Mouse (Mus musculus) neutrophil, adult 59 days (primary cell): ENCODE data around the gene Olfr963. TPM values are rescaled to one million over a fixed set of nuclear protein-coding genes. Genes with fewer than 3 reads are reported as not detected.

Experiments
- total RNA-seq, 2 experiments: library from RNA; stranded (reverse); gene quantifications; 1 replicate in 1 of 2; 2 replicates in 1 of 2; pipeline ENCODE4 v1.2.4; 2023

The Olfr963 gene
- total RNA-seq: not detected

GRCm38 (mm10) chr9:39666905-39667304 is at the start of gene Olfr963:
Gene Olfr963 (plus strand): TSS chr9:39667205.

DNA sequence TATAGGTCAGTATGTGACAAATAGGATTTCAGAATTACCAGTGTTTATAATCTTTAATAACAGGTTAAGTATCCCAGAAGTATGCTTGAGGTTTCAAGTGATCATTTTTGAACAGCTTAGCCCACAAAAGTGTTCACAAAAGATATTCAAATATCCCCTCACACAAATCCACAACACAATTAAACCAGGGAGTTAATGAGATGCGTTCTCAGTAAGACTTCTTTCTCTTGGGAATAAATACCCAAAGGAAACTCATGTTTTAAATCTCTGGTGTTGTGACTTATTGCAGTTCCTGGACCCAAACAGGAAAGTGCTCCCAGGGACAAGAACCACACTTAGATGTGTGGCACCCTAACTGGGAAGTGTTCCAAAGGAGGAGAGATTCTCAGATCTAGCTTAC is 45.9 kb upstream of the Olfr963 start, which contains the start of gene Olfr960:
TSS of gene Olfr960 (plus strand) at position 301 of the 400 bp plus-strand sequence.

DNA sequence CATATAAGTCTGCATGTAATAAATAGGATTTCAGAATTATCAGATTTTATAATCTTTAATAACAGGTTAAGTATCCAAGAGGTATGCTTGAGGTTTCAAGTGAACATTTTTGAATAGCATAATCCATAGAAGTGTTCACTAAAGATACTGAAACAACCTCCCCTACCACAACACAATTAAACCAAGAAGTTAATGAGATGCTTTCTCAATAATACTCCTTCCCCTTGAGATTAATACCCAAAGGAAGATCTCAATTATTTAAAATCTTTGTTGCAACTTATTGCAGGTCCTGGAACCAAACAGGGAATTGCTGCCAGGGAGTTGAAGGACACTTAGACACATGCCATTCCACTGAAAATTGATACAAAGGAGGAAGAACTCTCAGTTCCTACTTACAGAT is 22.2 kb upstream of the Olfr963 start, which contains the start of gene Olfr961:
TSS of gene Olfr961 (plus strand) at position 301 of the 400 bp plus-strand sequence.

GRCm38 (mm10) chr9:39707017-39707416 is 40.0 kb downstream of the Olfr963 start, which contains the start of gene Olfr149:
Gene Olfr149 (minus strand): TSS chr9:39707117.

GRCm38 (mm10) chr9:39711053-39711452 is 44.0 kb downstream of the Olfr963 start, which contains the start of gene Olfr965:
Gene Olfr965 (plus strand): TSS chr9:39711353.

Other genes starting within 250 kb of the Olfr963 start
- not detected for gene Olfr952, start 240.1 kb upstream of the Olfr963 start, total RNA-seq
- not detected for gene Olfr954, start 210.5 kb upstream of the Olfr963 start, total RNA-seq
- gene Olfr955, start 195.3 kb upstream of the Olfr963 start, total RNA-seq: not detected
- gene Olfr44, start 173.2 kb upstream of the Olfr963 start, total RNA-seq: not detected
- not detected for gene Olfr957, start 151.4 kb upstream of the Olfr963 start, total RNA-seq
- not detected for gene Olfr958, start 113.2 kb upstream of the Olfr963 start, total RNA-seq
- not detected for gene Olfr959, start 91.6 kb upstream of the Olfr963 start, total RNA-seq
- gene AW551984, start 62.8 kb upstream of the Olfr963 start, total RNA-seq: not detected
- not detected for gene Olfr148, start 56.5 kb upstream of the Olfr963 start, total RNA-seq
- not detected for gene Olfr960, start 45.8 kb upstream of the Olfr963 start, total RNA-seq
- gene Olfr961, start 22.1 kb upstream of the Olfr963 start, total RNA-seq: not detected
- gene Olfr149, start 39.9 kb downstream of the Olfr963 start, total RNA-seq: not detected
- not detected for gene Olfr965, start 44.1 kb downstream of the Olfr963 start, total RNA-seq
- gene Olfr150, start 63.8 kb downstream of the Olfr963 start, total RNA-seq: not detected
- gene Olfr967, start 79.0 kb downstream of the Olfr963 start, total RNA-seq: not detected
- gene Olfr968, start 116.0 kb downstream of the Olfr963 start, total RNA-seq: not detected
- not detected for gene Olfr969, start 123.7 kb downstream of the Olfr963 start, total RNA-seq
- not detected for gene Olfr970, start 141.7 kb downstream of the Olfr963 start, total RNA-seq
- gene Olfr971, start 169.7 kb downstream of the Olfr963 start, total RNA-seq: not detected
- gene Olfr972, start 199.2 kb downstream of the Olfr963 start, total RNA-seq: not detected
- gene Olfr229, start 240.1 kb downstream of the Olfr963 start, total RNA-seq: under 1 TPM in 1 of 2 experiments, not detected in 1; 0.40 TPM